Mouse (Mus musculus): Measurements from ENCODE around the gene Chrna9. TPM values are rescaled to one million over a fixed set of nuclear protein-coding genes. Genes with fewer than 3 reads are reported as not detected.

Gene Chrna9
- polyA plus RNA-seq, 1 experiment from 2014 or later: 0.57 TPM

DNA sequence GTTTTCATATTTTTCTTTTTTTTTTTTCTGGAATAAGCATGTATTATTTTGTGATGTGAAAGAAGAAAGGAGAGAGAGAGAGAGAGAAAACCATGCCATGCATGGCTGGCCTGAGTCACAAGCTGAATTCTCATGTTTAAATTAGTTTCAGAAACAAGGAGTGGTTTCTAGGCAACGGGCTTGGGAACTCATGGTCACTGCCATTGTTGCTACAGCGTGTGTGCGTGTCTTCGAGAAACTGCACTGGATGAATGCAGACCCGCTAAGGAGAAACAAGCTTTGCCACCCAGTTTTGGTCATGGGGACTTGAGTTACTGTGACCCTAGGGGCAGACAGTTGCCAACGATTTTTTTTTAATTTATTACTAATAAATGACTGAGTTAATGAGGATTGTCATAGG, 15.5 kb downstream of the Chrna9 start:
- H3K9ac ChIP-seq (ENCODE audit: low read length): no peak overlapping the region
- ATAC-seq (ENCODE audit: insufficient read depth, low FRiP score, low TSS enrichment) (peak; percentile 79), DNase-seq (ENCODE audit: low spot score) (peak; percentile 76)
- 36% methylated on average over 6 of the region's 6 CpGs for WGBS
- H3K27ac ChIP-seq (ENCODE audit: low read depth, low read length): peak overlapping the region; percentile 77
- no peak overlapping the region for H3K4me3 ChIP-seq (ENCODE audit: low read depth, low read length)
- peaks cover 3% of the 10 kb centered on the region for H3K4me1 ChIP-seq (ENCODE audit: control insufficient read depth, insufficient read depth, low read length)
- H3K36me3 ChIP-seq (ENCODE audit: control insufficient read depth, insufficient read depth, low read length): no peaks in the 10 kb centered on the region
- peak overlapping the region; percentile 24; the same call in 1 of the 2 replicates for H3K4me2 ChIP-seq (ENCODE audit: low read depth)
- no peaks in the 10 kb centered on the region for H3K27me3 ChIP-seq (ENCODE audit: control insufficient read depth, insufficient read depth, low read length)
- no peaks in the 10 kb centered on the region for H3K9me3 ChIP-seq (ENCODE audit: control insufficient read depth, low read length)

DNA sequence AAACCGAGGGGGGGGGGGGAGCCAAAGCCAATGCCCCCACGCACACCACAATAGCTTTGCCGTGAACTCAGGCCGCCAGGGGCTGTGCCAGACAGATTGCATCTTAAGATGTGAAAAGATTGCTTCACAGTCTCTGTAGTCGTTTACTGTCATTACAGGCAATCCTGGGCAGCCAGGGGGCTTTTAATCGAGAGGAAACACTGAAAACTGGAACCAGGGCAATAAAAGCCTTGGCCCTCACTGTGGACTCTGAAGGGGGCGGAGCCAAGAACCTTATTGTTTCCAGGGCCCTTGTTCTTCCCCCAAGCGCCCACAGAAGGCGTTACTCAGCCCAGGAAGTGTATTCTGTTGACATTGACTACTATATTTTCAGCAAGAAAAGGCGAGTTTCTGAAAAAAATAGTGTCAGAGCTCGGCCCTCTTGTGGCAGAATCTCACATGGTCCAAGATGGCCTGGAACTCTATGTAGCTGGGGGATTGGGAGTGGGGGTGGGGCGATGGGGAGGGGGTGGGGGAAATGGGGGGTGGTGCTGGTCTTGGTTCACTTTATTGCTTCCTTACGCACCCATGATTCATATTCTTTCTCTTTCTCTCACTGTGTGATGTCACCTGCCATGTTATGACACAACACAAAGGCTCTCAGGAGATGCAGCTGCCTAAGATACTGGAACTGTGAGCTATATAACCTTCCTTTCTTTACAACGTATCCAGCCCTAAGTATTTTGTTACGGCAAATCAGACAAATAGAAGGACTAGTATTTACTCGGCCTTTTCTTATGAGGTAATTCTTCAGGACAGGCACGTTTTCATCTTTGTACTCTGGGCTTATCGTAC, 16.2 kb downstream of the Chrna9 start:
- peak overlapping the region; percentile 24 for H3K4me2 ChIP-seq (ENCODE audit: low read depth)
- peak overlapping the region; percentile 35 for H3K9ac ChIP-seq (ENCODE audit: low read length)
- no peaks in the 10 kb centered on the region for H3K36me3 ChIP-seq (ENCODE audit: control insufficient read depth, insufficient read depth, low read length)
- H3K27me3 ChIP-seq (ENCODE audit: control insufficient read depth, insufficient read depth, low read length): no peaks in the 10 kb centered on the region
- peaks cover 3% of the 10 kb centered on the region for H3K4me1 ChIP-seq (ENCODE audit: control insufficient read depth, insufficient read depth, low read length)
- peak; percentile 71 for ATAC-seq (ENCODE audit: insufficient read depth, low FRiP score, low TSS enrichment)
- H3K4me3 ChIP-seq (ENCODE audit: low read depth, low read length): no peak overlapping the region
- no peaks in the 10 kb centered on the region for H3K9me3 ChIP-seq (ENCODE audit: control insufficient read depth, low read length)
- peak; percentile 69 for DNase-seq (ENCODE audit: low spot score)
- 47% methylated on average over 18 of the region's 18 CpGs for WGBS
- peak overlapping the region; percentile 77 for H3K27ac ChIP-seq (ENCODE audit: low read depth, low read length)

DNA sequence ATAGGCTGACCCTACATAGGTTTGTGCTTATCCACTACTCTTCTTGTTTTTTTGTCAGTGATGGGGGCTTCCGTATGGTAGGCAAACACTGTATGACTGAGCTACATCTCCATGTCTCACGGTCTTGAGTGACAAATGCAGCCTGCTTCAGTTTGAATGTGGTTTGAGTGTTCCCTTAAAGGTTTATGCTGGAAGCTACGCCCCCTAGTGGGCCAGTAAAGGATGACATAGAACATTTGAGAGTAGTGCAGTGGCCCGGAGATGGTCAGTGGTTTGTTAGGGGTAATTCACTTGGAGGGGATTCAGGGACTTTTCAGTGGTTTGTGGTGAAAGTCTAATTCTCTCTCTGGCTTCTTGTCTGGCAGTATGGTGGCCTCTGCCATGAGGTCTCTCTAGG, 16.8 kb downstream of the Chrna9 start:
- no peaks in the 10 kb centered on the region for H3K27me3 ChIP-seq (ENCODE audit: control insufficient read depth, insufficient read depth, low read length)
- ATAC-seq (ENCODE audit: insufficient read depth, low FRiP score, low TSS enrichment) (no peak), DNase-seq (ENCODE audit: low spot score) (no peak)
- H3K4me2 ChIP-seq (ENCODE audit: low read depth): no peak overlapping the region
- no peaks in the 10 kb centered on the region for H3K36me3 ChIP-seq (ENCODE audit: control insufficient read depth, insufficient read depth, low read length)
- no peaks in the 10 kb centered on the region for H3K9me3 ChIP-seq (ENCODE audit: control insufficient read depth, low read length)
- no peak overlapping the region for H3K4me3 ChIP-seq (ENCODE audit: low read depth, low read length)
- peaks cover 3% of the 10 kb centered on the region for H3K4me1 ChIP-seq (ENCODE audit: control insufficient read depth, insufficient read depth, low read length)
- WGBS: 71% methylated on average over 4 of the region's 4 CpGs
- no peak overlapping the region for H3K9ac ChIP-seq (ENCODE audit: low read length)
- H3K27ac ChIP-seq (ENCODE audit: low read depth, low read length): peak overlapping the region; percentile 77

DNA sequence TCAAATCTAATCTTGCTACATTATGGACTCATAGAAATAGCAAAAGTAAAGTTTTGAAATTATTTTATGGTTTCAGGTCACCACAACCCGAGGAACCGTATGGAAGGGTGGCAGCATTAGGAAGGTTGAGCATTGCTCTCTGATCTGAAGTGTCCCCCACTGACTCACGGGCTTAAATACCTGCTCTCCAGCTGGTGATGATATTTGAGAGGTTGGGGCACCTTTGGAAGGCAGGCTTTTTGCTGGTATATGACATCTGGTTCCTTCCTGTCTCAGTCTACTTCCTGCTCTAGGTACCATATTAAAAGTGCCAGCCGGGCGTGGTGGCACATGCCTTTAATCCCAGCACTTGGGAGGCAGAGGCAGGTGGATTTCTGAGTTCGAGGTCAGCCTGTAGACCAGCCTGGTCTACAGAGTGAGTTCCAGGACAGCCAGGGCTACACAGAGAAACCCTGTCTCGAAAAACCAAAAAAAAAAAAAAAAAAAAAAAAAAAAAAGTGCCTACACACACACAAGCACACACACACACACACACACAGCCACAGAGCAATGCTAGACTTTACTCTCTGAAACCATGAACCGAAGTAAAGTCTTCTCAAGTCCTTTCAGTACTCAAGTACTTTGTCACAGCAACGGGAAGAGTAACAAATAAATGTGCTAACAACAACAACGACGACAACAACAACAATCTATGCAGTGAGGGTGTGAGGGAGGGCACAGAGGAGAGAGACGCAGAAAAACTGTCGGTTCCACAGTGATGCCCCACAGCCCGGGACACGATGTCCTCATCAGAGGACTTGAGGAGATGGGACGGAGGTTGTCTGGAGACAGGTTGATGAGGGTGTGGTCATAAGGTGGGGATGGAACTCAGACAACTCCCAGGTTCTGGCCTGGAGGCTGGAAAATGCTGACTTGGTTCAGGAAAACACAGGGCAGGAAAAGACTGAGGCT, 19.7 kb downstream of the Chrna9 start:
- H3K27ac ChIP-seq (ENCODE audit: low read depth, low read length): no peak overlapping the region
- no peaks in the 10 kb centered on the region for H3K9me3 ChIP-seq (ENCODE audit: control insufficient read depth, low read length)
- no peaks in the 10 kb centered on the region for H3K27me3 ChIP-seq (ENCODE audit: control insufficient read depth, insufficient read depth, low read length)
- WGBS: 93% methylated on average over 16 of the region's 16 CpGs
- no peak overlapping the region for H3K4me2 ChIP-seq (ENCODE audit: low read depth)
- H3K4me1 ChIP-seq (ENCODE audit: control insufficient read depth, insufficient read depth, low read length): peaks cover 3% of the 10 kb centered on the region
- DNase-seq (ENCODE audit: low spot score): no peak
- H3K4me3 ChIP-seq (ENCODE audit: low read depth, low read length): no peak overlapping the region
- no peak for ATAC-seq (ENCODE audit: insufficient read depth, low FRiP score, low TSS enrichment)
- no peaks in the 10 kb centered on the region for H3K36me3 ChIP-seq (ENCODE audit: control insufficient read depth, insufficient read depth, low read length)
- no peak overlapping the region for H3K9ac ChIP-seq (ENCODE audit: low read length)

DNA sequence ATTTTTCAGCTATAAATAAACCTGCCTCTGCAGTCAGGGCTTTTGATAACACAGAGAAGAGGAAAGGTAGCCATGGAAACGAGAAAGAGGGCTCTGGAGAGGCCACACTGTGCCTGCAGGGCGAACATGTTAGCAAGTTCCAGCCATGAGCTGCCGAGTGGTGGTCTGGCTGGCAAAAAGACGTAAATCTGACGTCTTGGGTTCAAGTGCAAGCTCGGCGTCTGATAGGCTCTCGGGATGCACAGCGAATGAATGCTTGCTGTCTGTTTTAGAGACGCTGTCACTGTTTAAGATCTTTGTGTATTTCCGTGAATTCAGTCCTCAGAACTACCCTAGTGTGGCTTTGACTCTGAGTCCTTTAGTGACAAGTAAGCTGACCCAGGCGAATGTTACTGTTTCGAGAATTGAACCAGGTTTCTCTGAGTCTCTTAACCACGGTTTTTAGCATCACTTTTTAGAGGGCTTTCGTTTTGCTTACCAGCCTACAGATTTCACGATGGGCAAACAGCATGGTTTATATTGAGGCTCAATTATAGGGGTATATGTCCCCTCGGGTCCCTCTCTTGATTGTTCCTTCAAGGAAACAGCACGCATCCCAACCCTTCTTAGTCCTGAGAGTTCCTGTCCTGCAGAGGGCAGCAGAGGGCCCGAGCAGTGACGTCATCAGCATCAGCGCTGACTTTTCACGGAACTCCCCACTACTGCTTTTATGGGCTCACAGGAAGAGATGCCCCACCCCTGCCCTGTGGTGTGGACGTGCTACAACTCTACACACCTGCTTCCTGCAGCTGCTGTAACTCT, 20.8 kb downstream of the Chrna9 start:
- peak overlapping the region; percentile 34 for H3K4me2 ChIP-seq (ENCODE audit: low read depth)
- H3K27me3 ChIP-seq (ENCODE audit: control insufficient read depth, insufficient read depth, low read length): no peaks in the 10 kb centered on the region
- H3K4me3 ChIP-seq (ENCODE audit: low read depth, low read length): 0 out of 2 replicates have a peak overlapping the region, but pooled peaks have one; percentile 14
- peak; percentile 14; the same call in 1 of the 2 replicates for ATAC-seq (ENCODE audit: insufficient read depth, low FRiP score, low TSS enrichment)
- WGBS: 40% methylated on average over 23 of the region's 23 CpGs
- no peaks in the 10 kb centered on the region for H3K9me3 ChIP-seq (ENCODE audit: control insufficient read depth, low read length)
- H3K27ac ChIP-seq (ENCODE audit: low read depth, low read length): no peak overlapping the region
- H3K9ac ChIP-seq (ENCODE audit: low read length): no peak overlapping the region
- no peaks in the 10 kb centered on the region; the same call in 1 of the 2 replicates for H3K4me1 ChIP-seq (ENCODE audit: control insufficient read depth, insufficient read depth, low read length)
- H3K36me3 ChIP-seq (ENCODE audit: control insufficient read depth, insufficient read depth, low read length): no peaks in the 10 kb centered on the region
- DNase-seq (ENCODE audit: low spot score): peak; percentile 82

DNA sequence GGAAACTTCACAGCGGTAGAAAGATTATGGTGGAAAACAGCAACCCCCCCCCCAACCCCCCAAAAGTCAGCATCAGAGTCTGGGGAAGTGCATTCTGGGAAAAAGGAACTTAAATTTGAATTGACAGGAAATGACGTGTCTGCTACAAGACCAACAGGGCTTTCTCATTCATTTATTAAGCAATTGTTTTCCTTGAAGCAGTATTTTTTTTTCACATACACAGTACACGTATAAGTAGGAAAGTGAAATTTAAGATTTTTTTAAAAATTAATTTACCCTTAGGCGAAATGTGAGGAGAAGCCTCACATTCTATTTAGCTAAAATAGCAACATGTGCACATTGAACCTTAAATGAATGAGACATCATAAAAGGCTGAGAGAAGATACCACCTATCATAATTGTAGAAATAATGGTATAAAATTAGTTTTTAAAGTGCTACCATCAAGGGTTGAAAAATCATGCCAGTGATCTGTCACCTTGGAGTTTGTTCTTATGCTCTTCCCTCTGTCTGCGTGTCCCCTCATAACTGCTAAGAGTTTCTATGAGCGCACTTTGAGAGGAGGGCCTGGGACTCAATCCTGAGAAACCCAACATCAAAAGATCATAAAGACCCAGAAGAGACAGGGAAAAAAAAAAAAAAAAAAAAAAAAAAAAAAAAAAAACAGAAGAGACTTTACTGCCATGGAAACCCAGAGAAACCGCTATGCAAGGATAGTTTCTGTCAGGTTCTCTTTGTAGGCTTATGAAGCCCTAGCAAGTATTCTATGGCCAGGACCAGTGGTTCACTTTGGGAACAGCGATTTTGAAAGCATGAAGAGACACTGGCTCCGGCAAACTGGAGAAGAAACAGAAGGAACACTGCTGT, 21.7 kb downstream of the Chrna9 start:
- H3K36me3 ChIP-seq (ENCODE audit: control insufficient read depth, insufficient read depth, low read length): no peaks in the 10 kb centered on the region
- DNase-seq (ENCODE audit: low spot score) (no peak), ATAC-seq (ENCODE audit: insufficient read depth, low FRiP score, low TSS enrichment) (no peak)

DNA sequence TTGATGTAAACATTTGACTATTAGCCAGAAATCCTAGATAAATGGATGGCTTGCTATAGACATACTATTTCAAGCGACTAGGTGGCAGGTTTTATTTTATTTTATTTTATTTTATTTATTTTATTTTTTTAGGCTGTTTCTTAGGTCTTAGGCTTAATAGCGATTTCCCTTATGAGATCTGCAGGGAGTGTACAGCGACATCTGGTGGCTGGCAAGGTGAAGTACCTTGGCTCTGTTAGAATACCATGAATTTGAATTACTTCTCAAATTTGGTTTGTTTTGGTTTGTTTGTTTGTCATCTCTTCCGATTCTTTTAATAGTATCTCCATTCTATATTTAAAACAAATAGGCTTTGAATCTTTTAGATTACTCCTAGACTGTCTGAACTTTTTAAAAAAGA, 23.9 kb downstream of the Chrna9 start:
- 6% methylated on average over 4 of the region's 4 CpGs for WGBS
- H3K9me3 ChIP-seq (ENCODE audit: control insufficient read depth, low read length): no peaks in the 10 kb centered on the region
- no peak overlapping the region for H3K27ac ChIP-seq (ENCODE audit: low read depth, low read length)
- no peak overlapping the region for H3K9ac ChIP-seq (ENCODE audit: low read length)
- H3K27me3 ChIP-seq (ENCODE audit: control insufficient read depth, insufficient read depth, low read length): no peaks in the 10 kb centered on the region
- no peaks in the 10 kb centered on the region; the same call in 1 of the 2 replicates for H3K4me1 ChIP-seq (ENCODE audit: control insufficient read depth, insufficient read depth, low read length)
- no peak overlapping the region for H3K4me3 ChIP-seq (ENCODE audit: low read depth, low read length)
- ATAC-seq (ENCODE audit: insufficient read depth, low FRiP score, low TSS enrichment) (no peak), DNase-seq (ENCODE audit: low spot score) (peak; percentile 40)
- no peak overlapping the region for H3K4me2 ChIP-seq (ENCODE audit: low read depth)
- no peaks in the 10 kb centered on the region for H3K36me3 ChIP-seq (ENCODE audit: control insufficient read depth, insufficient read depth, low read length)

More for the DNA sequence above, 21.7 kb downstream of the Chrna9 start:
- Histone ChIP-seq H3K27me3 (ENCODE audit: control insufficient read depth, insufficient read depth, low read length) (no peaks in the 10 kb centered on the region), H3K4me2 (ENCODE audit: low read depth) (peak overlapping the region; percentile 34), H3K4me3 (ENCODE audit: low read depth, low read length) (0 out of 2 replicates have a peak overlapping the region, but pooled peaks have one; percentile 14), H3K9me3 (ENCODE audit: control insufficient read depth, low read length) (no peaks in the 10 kb centered on the region), H3K9ac (ENCODE audit: low read length) (no peak overlapping the region), H3K4me1 (ENCODE audit: control insufficient read depth, insufficient read depth, low read length) (no peaks in the 10 kb centered on the region; the same call in 1 of the 2 replicates), H3K27ac (ENCODE audit: low read depth, low read length) (no peak overlapping the region)
- WGBS: 78% methylated on average over 9 of the region's 9 CpGs

Measured in neural tube, embryonic 11.5 days (tissue).